Mouse (Mus musculus) heart, embryonic 14.5 days (tissue): ENCODE results near the gene Rcor1. TPM values are rescaled to one million over a fixed set of nuclear protein-coding genes. Genes with fewer than 3 reads are reported as not detected.

ENCODE experiments used
- polyA plus RNA-seq: library from polyadenylated mRNA; unstranded; fragments of >200 nt; fragmentation: Nextera tagmentation; extraction: Ambion mirVana; gene quantifications from 2 replicates; pipeline ENCODE4 v1.2.1, GENCODE M21; 2014

Gene Rcor1
- polyA plus RNA-seq, 1 experiment from 2014 or later = 12.6 TPM

Other genes with a start within 250 kb of the Rcor1 start
- 3.5 and 4.7 TPM in 2 replicates for gene Mok, start 198.4 kb upstream of the Rcor1 start, polyA plus RNA-seq
- gene Zfp839, start 189.1 kb upstream of the Rcor1 start, polyA plus RNA-seq = 4.6 TPM in 2 replicates
- gene Cinp, start 150.2 kb upstream of the Rcor1 start, polyA plus RNA-seq = 67.0 and 70.3 TPM in 2 replicates
- 2.3 and 2.8 TPM in 2 replicates for gene Tecpr2, start 150.1 kb upstream of the Rcor1 start, polyA plus RNA-seq
- gene Ankrd9, start 60.3 kb upstream of the Rcor1 start, polyA plus RNA-seq = 10.8 TPM in 2 replicates
- 6.0 and 7.0 TPM in 2 replicates for gene Traf3, start 127.0 kb downstream of the Rcor1 start, polyA plus RNA-seq
- gene 4930595D18Rik, start 145.1 kb downstream of the Rcor1 start, polyA plus RNA-seq = not detected in 2 replicates
- gene Amn, start 231.7 kb downstream of the Rcor1 start, polyA plus RNA-seq = 1.4 and 2.0 TPM in 2 replicates